Mouse (Mus musculus): Measurements from ENCODE around the gene Rpl10. TPM values are rescaled to one million over a fixed set of nuclear protein-coding genes. Genes with fewer than 3 reads are reported as not detected.

Gene Rpl10
- total RNA-seq, 1 experiment from 2014 or later: 927 TPM

GRCm38 (mm10) chrX:74273422-74274322 lies 3.1 kb downstream of the Rpl10 start:
- ATAC-seq (ENCODE audit: extremely low read depth, insufficient number of reproducible peaks, low FRiP score, poor library complexity, severe bottlenecking): no peak

GRCm38 (mm10) chrX:74277916-74278315 lies 7.3 kb downstream of the Rpl10 start:
- peak; percentile 44 for ATAC-seq (ENCODE audit: extremely low read depth, insufficient number of reproducible peaks, low FRiP score, poor library complexity, severe bottlenecking)

- no peak for ATAC-seq (ENCODE audit: extremely low read depth, insufficient number of reproducible peaks, low FRiP score, poor library complexity, severe bottlenecking)
Measured at GRCm38 (mm10) chrX:74281041-74281731, 10.6 kb downstream of the Rpl10 start.

GRCm38 (mm10) chrX:74281732-74282394 lies 11.3 kb downstream of the Rpl10 start, which contains the start of the genes Taz and Dnase1l1:
Taz (plus strand) TSS chrX:74281912.
Dnase1l1 (minus strand) TSS chrX:74282337.
- ATAC-seq (ENCODE audit: extremely low read depth, insufficient number of reproducible peaks, low FRiP score, poor library complexity, severe bottlenecking): peak; percentile 55

GRCm38 (mm10) chrX:74282395-74283091 lies 11.9 kb downstream of the Rpl10 start:
- peak; percentile 92 for ATAC-seq (ENCODE audit: extremely low read depth, insufficient number of reproducible peaks, low FRiP score, poor library complexity, severe bottlenecking)

GRCm38 (mm10) chrX:74283092-74283437 lies 12.5 kb downstream of the Rpl10 start:
- no peak for ATAC-seq (ENCODE audit: extremely low read depth, insufficient number of reproducible peaks, low FRiP score, poor library complexity, severe bottlenecking)

- ATAC-seq (ENCODE audit: extremely low read depth, insufficient number of reproducible peaks, low FRiP score, poor library complexity, severe bottlenecking): no peak
Measured at GRCm38 (mm10) chrX:74293431-74293830, 22.8 kb downstream of the Rpl10 start.

- ATAC-seq (ENCODE audit: extremely low read depth, insufficient number of reproducible peaks, low FRiP score, poor library complexity, severe bottlenecking): peak; percentile 100
Measured at GRCm38 (mm10) chrX:74296538-74297448, 26.2 kb downstream of the Rpl10 start, which contains the start of gene Atp6ap1. Atp6ap1 (plus strand) TSS chrX:74297097.

- no peak for ATAC-seq (ENCODE audit: extremely low read depth, insufficient number of reproducible peaks, low FRiP score, poor library complexity, severe bottlenecking)
Measured at GRCm38 (mm10) chrX:74298348-74298747, 27.7 kb downstream of the Rpl10 start.

GRCm38 (mm10) chrX:74299721-74300120 lies 29.1 kb downstream of the Rpl10 start:
- ATAC-seq (ENCODE audit: extremely low read depth, insufficient number of reproducible peaks, low FRiP score, poor library complexity, severe bottlenecking): peak; percentile 51

GRCm38 (mm10) chrX:74304867-74305700 lies 34.5 kb downstream of the Rpl10 start, which contains the start of gene Gdi1:
Gdi1 (plus strand) TSS chrX:74304998.
- peak; percentile 76 for ATAC-seq (ENCODE audit: extremely low read depth, insufficient number of reproducible peaks, low FRiP score, poor library complexity, severe bottlenecking)

- ATAC-seq (ENCODE audit: extremely low read depth, insufficient number of reproducible peaks, low FRiP score, poor library complexity, severe bottlenecking): peak; percentile 97
Measured at GRCm38 (mm10) chrX:74312540-74313464, 42.2 kb downstream of the Rpl10 start, which contains the start of gene Fam50a. Fam50a (plus strand) TSS chrX:74313033.
